Mouse (Mus musculus): Measurements from ENCODE around the gene Ube2q2. TPM values are rescaled to one million over a fixed set of nuclear protein-coding genes. Genes with fewer than 3 reads are reported as not detected.
A peak's percentile ranks its signal among the peaks of the same experiment; 100 is the strongest.

The Ube2q2 gene
- total RNA-seq, 2 experiments from 2014 or later = 11.1 to 15.4 TPM

DNA sequence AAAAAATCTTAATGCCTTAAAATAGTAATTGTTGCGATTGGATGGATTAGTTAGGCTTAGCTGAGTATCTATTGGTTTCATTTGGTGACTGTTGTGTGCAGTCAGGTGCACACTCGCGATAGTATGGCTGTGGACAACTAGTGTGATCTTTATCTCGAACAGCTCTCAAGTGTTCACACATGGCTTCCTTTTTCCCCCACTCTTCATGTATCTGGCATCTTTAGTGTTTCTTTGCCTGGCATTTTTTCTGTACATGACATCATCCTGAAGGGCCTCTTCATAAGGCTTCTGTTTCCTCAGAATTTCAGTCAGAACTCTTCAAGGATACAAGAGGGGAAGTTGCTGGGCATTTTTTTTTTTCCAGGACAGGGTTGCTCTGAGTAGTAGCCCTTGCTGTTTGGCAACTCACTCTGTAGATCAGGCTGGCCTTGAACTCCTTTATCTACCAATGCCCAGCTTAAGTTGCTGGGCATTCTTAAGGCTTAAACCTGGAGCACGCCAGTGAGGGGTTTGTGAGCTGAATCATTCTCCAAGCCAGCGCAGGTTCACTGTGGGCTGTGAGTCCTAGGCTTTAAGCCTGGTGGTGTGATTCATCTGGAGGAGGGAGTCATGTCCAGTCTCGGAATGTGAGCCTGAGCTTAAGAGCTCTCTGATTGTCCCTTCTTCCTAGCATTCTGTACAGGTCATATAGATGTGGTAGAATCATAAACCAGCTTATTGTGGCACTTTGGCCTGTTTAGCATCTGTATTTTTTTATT, 22.2 kb downstream of the Ube2q2 start:
- ATAC-seq (replicated peaks; ENCODE audit: low FRiP score, poor library complexity, severe bottlenecking) = no peak; the same call in 1 of the 2 replicates

DNA sequence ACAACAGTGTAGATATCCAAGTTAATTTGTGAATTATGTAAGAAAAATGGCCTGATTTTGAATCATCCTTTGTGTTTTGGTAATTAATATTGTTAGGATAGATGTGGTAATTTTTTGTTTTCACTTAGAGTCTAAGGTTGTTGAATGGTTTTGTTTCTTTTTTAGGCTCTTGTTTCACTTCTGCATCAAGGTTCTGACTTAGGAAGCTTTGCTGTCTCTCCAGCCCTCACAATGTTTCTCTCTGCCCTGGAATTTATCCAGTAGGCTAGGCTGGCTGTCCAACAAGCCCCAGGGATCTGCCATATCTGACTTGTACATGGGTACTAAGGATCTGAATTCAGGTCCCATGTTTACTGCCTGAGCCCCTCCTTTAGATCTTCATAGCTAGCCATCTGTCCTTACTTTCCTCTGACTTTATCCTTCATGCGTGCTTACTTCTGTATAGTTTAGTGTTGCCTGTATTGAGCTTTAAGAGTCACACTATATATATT, 23.6 kb downstream of the Ube2q2 start:
- ATAC-seq (replicated peaks; ENCODE audit: low FRiP score, poor library complexity, severe bottlenecking) = no peak

DNA sequence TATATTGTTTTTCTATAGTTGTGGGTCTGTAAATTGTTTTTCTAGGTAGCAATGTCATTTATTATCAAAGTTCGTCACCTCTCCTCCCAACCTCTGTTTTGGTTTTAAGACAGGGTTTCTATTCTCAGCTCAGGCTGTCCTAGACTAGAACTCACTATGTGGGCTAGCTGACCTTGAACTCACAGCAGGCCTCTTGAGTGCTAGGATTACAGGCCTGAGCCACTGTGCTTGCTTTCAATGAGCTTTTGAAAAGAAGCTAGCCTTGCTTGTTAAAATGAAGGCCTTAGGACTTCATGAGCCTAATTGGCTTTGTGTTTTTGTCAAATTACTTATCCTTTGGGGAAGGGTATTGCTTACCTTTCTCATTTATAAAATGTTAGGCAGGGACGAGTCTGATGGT, 25.6 kb downstream of the Ube2q2 start:
- no peak for ATAC-seq (replicated peaks; ENCODE audit: low FRiP score, poor library complexity, severe bottlenecking)

DNA sequence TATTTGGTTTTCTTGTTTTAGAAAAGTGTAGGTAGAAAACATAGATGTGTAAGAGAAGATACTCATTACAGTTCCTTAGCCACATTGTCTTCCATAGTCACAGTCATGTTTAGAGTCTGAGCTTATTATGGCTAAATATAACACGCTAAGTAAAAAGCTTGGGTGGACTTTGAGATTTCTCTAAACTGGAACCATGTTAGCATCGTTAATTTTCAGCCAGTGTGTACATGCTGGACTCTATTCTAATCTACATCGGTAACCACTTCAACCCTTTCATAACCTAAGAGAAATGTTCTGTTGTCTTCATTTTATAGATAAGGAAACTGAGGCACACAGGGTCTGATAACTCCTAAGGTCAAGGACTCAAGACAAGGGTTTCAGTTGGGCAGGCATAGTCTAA, 47.2 kb downstream of the Ube2q2 start:
- no peak for ATAC-seq (replicated peaks; ENCODE audit: low FRiP score, poor library complexity, severe bottlenecking)

DNA sequence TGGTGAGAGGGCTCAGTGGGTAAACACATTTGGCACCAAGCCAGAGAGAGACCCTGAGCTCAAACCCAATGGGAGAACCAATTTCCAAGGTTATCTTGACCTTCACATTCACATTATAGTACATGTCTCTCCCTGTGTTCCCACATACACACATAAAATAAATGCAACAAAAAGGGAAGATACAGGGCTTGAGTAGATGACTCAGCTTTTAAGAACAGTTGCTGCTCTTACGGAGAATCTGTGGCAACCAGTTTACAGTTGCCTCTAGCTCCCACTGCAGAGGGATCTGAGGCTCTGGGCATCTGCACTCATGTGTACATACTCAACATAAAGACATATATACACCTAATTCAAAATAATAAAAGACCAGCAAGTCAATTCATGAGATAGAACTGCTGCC, 49.6 kb downstream of the Ube2q2 start:
- no peak for ATAC-seq (replicated peaks; ENCODE audit: low FRiP score, poor library complexity, severe bottlenecking)

DNA sequence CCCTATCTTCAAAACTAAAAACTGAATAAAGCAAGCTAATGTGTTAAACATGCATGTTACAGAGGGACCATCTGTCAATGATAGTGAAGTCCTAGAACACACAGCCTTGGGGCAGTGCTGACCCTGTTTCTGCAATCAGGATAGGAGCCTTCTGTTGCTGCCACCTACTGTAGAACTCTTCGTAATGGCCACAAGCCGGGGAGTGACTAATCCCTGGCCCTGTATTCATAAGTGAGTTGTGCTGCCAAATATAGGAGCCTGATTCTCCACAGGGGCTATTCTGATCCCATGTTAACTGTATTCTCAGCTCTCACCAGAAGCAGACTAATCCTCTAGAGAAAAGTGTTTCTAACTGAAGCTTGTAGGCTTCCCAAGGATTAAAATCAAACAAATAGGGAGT, 50.7 kb downstream of the Ube2q2 start:
- no peak for ATAC-seq (replicated peaks; ENCODE audit: low FRiP score, poor library complexity, severe bottlenecking)

DNA sequence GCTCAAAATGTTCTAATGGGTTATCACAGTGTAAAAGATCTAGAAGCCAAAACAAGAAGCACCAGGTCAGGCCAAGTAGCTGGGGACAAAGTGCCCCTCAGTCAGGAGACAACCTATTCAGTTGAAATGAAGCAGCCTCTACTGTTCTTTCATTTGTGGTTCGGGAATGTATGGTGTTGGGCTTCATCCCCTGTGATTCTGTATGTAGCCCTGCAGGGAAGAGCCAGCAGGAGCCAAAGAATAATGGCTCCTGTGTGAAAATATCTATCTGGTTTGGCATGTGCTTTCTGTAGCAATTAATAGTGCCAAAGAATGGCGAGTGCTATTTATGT, 59.8 kb downstream of the Ube2q2 start:
- ATAC-seq (replicated peaks; ENCODE audit: low FRiP score, poor library complexity, severe bottlenecking) = no peak

DNA sequence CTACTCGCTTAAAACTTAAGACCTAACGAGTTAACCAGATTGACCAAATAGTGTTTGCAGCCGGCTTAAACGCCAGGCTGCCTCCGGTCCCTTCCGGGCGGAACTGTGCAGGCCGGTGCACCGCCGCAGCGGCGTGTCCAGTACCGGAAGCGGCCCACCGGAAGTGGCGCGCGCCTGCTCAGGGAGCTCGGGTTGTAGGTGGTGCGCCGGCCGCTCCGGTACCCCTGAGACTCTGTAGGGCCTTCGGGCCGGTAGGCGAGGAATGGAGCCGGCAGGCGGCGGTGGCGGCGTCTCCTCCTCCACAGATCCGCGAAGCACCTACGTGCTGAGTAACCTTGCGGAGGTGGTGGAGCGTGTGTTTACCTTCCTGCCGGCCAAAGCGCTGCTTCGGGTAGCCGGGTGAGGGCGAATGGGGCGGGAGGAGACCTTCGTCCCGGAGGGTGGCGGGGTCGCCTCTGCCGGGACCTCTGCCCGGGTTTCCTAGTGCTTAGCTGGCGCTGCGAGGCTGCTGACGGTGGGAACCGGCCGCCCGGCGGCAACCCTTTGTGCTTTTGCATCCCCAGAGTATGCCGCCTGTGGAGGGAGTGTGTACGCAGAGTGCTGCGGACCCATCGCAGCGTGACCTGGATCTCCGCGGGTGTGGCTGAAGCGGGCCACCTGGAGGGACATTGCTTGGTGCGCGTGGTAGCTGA, 60.3 kb downstream of the Ube2q2 start, which contains the start of gene Fbxo22:
Fbxo22 (plus strand) TSS at position 136 of the 692 bp plus-strand sequence.
- ATAC-seq (replicated peaks; ENCODE audit: low FRiP score, poor library complexity, severe bottlenecking) = peak; percentile 96

DNA sequence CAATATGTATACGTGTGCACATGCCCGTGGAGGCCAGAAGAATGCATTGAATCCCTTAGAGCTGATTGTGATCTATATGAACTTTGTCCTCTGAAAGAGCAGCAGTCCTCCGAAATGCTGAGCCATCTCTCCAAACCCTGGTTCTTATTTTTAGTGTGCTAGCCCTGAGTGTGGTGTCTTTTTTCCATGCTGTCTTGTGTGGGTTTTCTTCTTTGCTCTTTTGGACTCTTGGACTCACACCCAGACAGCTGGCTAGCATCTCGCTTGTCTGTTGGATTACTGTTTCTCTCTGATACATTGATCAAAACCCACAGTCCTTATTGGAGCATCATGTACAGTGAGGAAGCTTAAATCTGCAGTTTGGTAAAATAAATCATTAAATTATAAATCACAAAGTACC, 63.0 kb downstream of the Ube2q2 start:
- ATAC-seq (replicated peaks; ENCODE audit: low FRiP score, poor library complexity, severe bottlenecking) = no peak

DNA sequence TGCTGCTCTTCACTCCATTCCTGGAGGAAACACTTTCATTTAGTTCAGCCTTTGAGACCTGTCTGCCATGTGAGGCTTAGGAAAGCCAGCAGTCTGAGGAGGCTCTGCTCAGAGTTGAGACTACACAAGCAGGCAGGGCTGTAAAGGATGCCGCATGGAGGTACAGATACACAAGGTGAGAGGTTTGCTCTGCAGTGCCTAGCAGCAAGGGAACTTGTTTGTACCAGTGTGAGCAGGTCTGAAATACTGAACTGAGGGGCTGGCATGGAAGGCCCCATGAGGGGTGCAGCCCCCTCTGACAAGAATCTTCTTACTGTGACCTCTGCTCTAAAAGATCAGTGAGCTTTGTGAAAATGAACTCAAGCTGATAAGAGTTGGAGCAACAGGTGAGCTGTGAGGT, 64.7 kb downstream of the Ube2q2 start:
- no peak for ATAC-seq (replicated peaks; ENCODE audit: low FRiP score, poor library complexity, severe bottlenecking)

DNA sequence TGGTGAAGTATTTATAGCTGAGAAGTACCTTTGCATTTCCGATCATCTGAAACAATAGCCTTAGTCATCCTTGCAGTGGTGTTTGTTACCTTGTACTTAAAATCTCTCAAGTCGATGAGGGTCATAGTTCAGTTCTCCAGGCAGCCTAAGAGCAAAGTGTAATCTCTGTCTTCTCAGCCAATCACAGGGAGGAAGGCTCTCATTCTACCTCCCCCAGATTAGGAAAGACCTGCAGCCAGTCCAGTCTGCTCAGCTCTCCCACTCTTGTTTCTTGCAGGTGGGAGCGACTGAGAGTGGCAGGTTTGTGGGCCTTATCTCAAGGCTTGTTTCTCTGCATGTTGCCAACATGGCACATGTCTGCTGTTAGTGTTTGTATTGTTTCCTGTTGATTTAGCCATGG, 66.4 kb downstream of the Ube2q2 start:
- no peak for ATAC-seq (replicated peaks; ENCODE audit: low FRiP score, poor library complexity, severe bottlenecking)

DNA sequence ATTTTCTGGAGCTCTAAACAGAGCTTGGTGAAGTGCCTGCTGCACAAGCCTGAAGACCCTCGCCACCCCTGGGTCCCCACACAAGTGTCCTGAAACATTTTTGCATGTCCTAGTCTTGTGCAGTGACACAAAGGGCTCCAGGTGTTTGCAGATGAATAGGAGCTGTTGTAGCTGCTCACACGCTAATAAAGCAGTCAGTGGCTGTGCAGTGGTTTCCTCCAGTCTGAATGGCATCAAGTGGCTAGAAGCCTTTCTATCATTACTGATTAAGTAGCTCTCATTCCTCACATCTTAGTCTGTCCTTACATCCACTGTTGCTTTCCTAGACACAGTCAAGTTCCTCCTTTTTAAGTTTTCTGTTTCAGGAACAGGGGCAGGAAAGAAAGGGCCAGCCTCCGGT, 67.0 kb downstream of the Ube2q2 start:
- no peak for ATAC-seq (replicated peaks; ENCODE audit: low FRiP score, poor library complexity, severe bottlenecking)

DNA sequence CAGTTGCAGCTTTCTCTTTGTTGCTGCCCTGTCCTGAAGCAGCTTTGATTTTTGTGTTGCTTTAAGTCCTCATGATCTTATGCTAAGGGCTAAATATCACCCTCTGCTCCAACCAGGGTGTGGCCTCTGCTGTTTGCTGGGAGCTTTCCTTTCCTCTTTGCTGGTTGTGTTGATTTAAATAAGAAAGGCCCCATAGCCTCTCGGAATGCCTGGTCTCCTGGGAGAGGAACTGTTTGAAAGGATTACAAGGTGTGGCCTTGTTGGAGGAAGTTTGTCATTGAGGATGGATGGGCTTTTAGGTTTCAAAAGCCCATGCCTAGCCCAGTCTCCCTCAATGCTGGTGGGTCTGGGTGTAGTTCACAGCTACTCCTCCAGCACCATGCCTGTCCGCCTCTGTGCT, 67.4 kb downstream of the Ube2q2 start:
- no peak for ATAC-seq (replicated peaks; ENCODE audit: low FRiP score, poor library complexity, severe bottlenecking)

DNA sequence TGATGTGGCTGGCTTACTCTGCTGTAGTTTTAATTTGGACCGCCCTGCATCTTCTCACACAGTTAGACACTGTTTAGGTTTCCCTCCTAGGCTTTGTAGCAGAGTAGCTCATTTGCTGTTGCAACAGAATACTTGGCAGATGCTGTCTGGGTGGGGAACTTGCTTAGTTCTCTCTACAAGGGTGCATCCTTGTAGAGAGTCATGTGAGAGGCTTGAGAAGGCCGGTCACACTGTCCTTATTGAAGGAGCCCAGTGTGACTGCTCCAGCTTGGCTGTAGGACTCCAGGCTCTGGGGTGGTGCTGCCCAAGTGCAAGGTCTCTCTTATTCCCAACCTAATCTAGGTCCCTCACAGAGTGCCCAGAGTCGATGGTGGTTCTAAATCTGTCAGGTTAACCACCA, 68.7 kb downstream of the Ube2q2 start:
- no peak for ATAC-seq (replicated peaks; ENCODE audit: low FRiP score, poor library complexity, severe bottlenecking)

DNA sequence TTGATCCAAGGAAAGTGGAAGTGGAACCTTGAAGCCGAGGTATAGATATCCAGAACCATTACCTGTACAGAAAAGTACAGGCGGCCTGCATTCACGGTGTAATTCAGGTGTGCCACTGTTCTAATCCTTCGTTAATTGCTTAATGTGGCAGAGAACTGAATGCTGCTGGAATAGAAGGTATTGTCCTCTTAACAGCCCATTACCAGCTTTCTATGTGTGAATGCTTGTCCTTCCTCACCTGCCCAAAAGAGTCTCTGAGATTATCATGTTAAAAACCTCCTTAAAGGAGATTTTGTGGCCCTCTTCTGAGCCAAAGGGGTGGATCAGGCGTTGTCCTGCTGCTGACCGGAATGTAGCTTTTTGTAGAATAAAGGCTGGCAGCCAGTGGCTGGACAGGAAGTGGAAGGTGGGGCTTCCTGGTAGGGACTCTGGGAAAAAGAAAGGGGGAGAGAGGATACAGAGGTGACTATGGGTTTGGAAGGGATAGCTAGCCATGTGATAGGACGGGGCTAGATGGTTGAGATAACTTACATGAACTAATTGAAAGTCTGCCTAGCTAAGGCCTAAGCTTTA, 76.6 kb downstream of the Ube2q2 start:
- no peak for ATAC-seq (replicated peaks; ENCODE audit: low FRiP score, poor library complexity, severe bottlenecking)

DNA sequence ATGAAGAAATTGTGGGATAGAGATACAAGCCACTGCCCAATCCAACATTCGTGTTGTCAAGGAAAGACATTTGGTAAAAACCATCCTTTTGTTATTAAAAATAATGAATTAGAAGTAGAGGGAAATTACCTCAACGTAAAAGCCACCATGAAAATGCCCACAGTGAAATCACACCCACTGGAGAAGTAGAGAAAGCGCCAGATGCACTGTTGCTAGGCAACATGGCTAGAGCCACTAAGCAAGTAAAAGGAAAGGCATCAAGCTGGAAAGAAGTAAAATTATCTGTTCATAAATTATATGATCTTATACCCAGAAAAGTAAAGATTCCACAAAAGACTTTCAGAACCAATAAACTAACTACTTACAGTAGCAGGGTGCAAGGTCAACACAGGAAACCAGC, 77.6 kb downstream of the Ube2q2 start:
- no peak for ATAC-seq (replicated peaks; ENCODE audit: low FRiP score, poor library complexity, severe bottlenecking)

DNA sequence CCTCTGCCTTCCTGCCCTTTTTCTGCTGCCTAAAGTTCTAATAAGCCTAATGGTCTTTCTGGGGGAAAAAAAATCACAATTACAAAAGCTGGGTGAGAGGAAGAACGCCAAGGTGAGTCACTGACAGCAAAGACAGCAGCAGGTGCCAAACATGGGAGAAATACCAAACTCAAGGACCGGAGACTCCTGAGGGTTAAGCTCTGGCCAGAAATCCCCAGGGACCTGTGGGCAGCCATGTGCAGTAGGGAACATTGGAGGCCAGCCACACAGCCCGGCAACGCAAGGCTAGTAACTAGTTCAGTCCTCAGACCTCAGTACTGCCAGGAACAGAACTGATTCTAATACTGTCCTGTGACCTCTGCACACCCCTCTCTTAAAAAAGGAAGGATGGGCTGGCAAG, 79.5 kb downstream of the Ube2q2 start:
- ATAC-seq (replicated peaks; ENCODE audit: low FRiP score, poor library complexity, severe bottlenecking) = no peak

DNA sequence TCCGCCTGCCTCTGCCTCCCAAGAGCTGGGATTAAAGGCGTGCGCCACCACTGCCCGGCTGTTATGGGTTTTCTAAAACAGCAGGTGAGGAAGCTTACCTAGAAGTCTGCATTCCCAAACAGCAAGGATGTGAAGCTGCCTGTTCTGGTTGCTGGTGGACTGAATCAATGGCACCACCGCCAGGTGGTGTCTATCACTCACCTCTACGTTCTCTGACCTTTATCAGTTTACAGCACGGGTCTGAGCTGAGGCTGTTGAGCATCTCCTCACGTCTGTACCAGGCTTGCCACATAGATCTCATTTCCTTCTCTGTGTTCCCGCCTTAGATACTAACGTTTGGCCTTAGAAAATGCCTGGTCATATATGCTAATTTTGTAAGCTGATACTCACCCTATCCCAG, 80.4 kb downstream of the Ube2q2 start:
- ATAC-seq (replicated peaks; ENCODE audit: low FRiP score, poor library complexity, severe bottlenecking) = no peak

DNA sequence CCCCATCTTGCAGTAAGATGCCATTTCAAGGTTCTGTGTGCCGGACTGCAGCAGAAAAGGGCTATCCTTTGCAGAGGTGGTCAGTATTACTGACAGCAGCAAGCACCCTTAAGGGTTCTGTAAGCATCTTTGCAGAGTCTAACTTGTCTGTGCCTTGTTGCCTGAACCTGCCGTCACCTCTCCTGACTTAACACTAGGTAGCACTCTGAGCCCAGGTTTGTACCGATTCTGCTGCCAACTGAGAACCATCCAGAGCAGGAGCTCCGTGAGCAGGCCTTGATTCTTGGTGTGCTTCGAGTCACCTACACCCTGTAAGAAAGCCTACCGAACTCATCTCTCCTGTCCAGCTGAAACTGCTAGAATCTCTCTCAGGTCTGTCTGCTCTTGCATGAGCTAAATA, 82.9 kb downstream of the Ube2q2 start:
- no peak for ATAC-seq (replicated peaks; ENCODE audit: low FRiP score, poor library complexity, severe bottlenecking)

DNA sequence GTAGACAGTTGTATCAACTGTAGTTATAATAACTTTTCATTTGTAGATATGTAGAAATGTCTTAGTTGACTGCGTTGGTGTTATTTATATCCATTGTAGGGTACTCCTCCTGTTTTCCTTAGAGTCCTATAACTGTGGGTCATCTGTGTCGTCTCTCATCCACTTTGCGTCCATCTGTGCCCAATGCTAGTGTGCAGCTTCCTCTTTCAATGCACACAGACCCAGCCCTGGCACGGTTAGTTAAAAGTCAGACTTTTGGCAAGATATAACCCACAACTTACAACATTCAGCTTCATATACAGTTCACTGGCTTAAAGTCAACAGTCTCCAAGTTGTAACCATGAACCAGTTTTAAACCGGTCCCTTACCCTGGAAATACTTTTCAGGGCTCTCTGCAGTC, 83.5 kb downstream of the Ube2q2 start:
- no peak for ATAC-seq (replicated peaks; ENCODE audit: low FRiP score, poor library complexity, severe bottlenecking)

DNA sequence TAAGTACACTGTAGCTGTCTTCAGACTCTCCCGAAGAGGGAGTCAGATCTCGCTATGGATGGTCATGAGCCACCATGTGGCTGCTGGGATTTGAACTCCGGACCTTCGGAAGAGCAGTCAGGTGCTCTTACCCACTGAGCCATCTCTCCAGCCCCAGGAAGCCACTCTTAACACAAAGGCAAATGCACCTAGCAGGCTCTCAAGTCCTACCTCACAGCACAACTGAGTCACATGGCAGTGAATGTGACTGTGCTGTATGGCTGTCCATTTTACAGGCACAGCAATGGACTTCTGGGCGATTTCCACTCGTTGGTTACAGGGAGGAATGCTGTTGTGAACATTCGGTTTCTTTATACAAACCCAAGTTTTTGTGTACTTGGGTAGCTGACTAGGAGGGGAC, 83.9 kb downstream of the Ube2q2 start:
- no peak for ATAC-seq (replicated peaks; ENCODE audit: low FRiP score, poor library complexity, severe bottlenecking)
